Mouse (Mus musculus): ENCODE measurements around the gene Mycbp2.
A peak's percentile ranks its signal among the peaks of the same experiment; 100 is the strongest.

Mycbp2 gene

DNA sequence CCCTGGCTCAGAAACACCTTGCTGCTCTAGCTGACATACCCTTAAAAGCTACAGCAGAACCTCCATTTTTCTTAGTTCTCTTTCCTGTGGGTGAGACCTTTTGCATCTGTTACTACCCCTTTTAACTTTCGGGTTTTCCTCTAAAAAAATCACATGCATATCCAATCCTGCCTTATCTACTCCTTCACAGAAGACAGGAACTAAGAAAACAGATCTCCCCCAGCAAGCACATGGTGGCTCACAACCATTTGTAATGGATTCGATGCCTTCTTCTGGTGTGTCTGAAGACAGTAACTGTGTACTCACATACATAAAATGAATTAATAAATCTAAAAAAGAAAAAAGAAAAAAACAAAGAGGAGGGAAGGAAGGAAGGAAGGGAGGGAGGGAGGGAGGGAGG, 87.9 kb downstream of the Mycbp2 start:
- no peak for DNase-seq (ENCODE audit: low spot score in 2 of 2)

DNA sequence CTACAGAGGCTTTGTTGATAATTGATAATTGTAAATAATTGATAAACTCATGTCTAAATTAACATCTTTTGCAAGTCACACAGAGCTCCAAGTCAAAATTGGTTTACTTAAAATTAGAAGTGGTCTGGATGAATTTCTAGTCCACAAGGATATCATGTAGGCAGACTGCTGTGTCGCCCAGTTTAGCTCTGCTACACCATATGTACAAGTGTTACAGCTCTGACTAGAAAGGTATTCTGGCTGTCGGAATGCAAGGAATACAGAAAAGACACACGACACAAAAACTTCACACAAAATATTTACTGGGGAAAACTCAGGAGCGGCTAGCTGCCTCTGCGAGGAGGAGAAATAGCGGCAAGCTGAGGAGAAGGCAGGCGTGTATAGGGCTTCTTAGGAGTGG, 89.7 kb downstream of the Mycbp2 start:
- no peak for DNase-seq (ENCODE audit: low spot score in 2 of 2)

DNA sequence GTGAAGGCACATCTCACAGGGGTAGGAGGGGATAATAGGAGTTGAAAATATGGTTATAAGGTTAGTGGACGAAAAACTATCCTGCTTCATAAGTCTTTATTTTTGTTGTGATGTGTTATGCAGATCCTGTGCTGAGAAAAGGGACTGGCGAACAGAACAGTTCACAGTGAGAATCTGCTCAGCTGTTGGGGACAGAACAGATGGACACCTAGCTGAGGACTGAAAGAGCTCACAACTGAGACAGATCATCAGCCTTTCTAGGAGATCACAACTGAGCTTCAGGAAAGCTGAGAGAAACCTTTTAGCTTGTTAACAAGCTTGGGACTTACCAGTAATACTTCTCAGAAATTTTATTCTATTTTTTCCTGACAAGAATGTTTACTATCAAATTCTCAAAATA, 92.3 kb downstream of the Mycbp2 start:
- no peak for DNase-seq (ENCODE audit: low spot score in 2 of 2)

GRCm38 (mm10) chr14:103242020-103242419, 104.6 kb downstream of the Mycbp2 start:
- DNase-seq (ENCODE audit: low spot score in 2 of 2): no peak

DNA sequence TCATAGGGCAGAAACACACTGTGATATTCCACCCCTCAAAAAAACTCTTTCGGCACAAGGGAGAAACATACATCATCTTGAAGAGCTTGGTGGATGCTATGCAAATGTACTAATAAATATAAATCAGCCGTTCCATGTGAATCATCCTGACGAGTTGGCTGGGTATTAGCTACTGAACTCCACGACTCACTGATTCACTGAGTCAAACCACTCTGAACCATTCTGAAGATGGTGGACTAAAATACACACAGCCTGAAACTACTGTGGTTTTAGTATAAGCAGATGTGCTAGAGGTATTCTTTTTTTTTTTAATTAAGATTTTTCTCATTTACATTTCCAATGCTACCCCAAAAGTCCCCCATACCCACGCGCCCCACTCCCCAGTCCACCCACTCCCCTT, 111.8 kb downstream of the Mycbp2 start:
- no peak for DNase-seq (ENCODE audit: low spot score in 2 of 2)

DNA sequence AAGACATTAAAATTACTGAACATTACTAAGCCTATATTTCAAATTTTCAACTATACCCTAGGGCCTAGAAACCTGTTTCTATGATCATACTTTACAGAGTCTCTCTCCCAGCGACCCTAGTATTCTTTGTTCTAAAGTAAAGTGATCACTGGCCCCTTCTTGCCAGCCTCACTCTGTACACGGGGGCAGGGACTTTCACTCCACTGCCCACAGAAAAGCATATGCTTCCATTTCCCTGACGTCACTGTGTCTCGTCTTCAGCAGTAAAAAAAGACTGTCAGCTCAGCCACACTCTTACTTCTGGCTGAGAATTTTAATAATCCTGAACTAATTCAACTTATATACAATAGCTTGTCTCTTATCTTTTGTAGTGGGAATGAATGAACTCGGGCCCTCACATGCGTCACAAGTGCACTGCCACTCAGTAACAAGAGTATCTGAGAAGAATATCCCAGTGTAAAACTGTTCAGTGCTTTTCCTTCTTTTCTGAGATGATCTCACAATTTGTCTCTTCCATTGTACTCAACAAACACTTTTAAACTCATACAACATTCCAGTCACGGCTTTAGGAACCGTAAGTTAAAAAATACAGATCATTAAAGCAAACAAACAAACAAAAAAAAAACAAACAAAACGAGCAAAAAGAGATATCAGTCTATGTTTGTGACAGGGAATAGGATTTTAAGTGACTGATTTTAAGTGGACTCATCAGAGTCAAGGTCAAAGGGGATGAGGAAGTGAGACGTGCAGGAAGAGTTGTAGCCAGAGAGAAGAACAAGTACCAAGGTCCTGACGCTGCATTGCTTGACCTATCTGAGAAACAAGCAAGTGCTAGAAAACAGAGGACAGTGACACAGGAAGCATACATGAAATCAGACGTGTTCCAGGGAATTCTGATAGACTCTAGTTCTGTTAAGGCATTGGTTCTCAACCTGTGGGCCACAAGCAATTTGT, 112.7 kb downstream of the Mycbp2 start:
- DNase-seq (ENCODE audit: low spot score in 2 of 2): no peak

- DNase-seq (ENCODE audit: low spot score in 2 of 2): no peak
These were observed 124.3 kb downstream of the Mycbp2 start for GRCm38 (mm10) chr14:103222356-103222755.

DNA sequence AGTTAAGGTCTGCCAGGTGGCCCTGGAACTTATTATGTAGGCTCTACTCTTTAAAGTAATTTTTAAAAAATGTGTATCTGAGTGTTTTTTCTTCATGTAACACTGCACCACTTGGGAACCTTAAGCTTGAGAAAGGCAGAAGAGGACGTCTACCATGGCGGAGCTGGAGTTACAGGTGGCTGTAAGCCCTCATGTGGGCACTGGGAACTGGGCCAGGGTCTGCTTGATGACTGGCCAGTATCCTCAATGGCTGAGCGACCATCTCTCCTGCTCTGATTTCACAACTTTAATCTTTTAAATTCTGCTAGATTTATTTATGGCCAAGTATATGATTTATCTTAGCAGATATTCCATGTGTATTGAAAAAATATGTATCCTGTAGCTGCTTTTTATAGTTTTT, 124.9 kb downstream of the Mycbp2 start:
- no peak for DNase-seq (ENCODE audit: low spot score in 2 of 2)

DNA sequence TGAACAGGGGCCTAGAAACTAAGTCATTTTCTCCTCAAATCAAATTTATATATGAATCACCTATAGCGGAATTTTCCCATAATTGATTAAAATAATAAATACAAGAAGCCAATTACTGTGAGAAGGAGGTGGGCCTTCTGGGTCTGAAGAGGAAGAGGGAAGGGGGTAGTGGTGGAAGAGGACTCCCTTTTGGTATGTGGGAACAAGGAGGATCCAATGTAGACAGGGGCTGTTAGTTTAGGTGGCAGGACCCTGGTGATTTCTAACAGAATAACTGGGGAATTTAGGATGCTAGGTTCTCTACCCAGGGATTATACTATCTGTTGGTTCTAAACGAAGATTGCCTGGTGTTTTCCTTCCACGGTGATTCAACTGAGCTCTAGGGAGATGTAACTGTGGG, 130.3 kb downstream of the Mycbp2 start:
- no peak for DNase-seq (ENCODE audit: low spot score in 2 of 2)

DNA sequence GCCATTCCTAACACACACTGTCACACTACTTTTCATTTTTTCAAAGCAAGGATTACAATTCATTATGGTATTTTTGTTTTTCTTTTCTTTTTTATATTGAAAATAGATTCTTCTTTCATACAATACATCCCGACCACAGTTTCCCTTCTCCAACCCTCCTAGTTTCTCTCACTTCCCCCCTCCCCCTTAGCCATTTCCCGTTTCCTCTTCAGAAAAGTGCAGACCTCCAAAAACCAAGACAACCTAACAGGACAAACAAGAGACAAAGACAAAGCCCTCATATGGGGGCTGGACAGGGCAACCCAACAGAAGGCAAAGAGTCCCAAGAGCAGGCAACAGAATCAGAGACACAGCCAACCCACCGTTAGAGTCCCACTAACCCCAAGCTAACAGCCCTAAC, 160.0 kb downstream of the Mycbp2 start:
- no peak for DNase-seq (ENCODE audit: low spot score in 2 of 2)

GRCm38 (mm10) chr14:103186076-103186475, 160.5 kb downstream of the Mycbp2 start:
- DNase-seq (ENCODE audit: low spot score in 2 of 2): no peak

DNA sequence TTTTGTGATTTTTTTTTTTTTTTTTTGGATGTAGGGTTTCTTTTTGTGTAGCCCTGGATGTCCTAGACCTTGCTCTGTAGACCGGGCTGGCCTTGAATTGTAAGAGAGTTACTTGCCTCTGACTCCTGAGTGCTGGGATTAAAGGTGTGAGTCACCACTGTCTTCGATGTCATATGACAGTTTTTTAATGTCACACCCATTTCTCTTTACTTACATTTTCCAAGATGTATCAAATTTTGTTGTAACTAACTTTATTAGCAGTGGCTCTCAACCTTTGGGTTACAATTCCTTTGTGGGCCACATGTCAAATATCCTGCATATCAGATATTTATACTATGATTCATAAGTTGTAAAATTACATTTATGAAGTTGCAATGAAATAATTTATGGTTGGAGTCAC, 166.5 kb downstream of the Mycbp2 start:
- DNase-seq (ENCODE audit: low spot score in 2 of 2): no peak

DNA sequence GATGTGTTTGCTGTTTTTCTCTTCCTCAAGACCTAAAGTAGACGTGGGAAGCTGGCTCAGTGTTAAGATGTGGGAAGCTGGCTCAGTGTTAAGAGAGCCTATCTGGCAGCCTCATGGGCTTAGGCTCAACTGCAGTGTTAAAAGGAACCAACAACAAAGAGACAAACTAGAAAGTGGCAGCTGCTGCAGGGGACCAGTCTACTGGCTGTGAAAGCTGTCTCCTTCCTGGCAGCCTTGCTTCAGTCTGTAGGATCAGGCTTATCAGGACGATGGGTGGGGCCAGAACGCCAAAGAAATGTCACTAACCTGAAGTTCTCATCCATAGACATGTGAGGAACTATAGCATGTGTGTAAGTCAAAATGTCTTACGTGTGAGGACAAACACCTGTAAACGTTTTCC, 183.7 kb downstream of the Mycbp2 start:
- DNase-seq (ENCODE audit: low spot score in 2 of 2): no peak

GRCm38 (mm10) chr14:103155685-103156084, 190.9 kb downstream of the Mycbp2 start:
- no peak for DNase-seq (ENCODE audit: low spot score in 2 of 2)

GRCm38 (mm10) chr14:103150139-103150538, 196.5 kb downstream of the Mycbp2 start:
- no peak for DNase-seq (ENCODE audit: low spot score in 2 of 2)

DNA sequence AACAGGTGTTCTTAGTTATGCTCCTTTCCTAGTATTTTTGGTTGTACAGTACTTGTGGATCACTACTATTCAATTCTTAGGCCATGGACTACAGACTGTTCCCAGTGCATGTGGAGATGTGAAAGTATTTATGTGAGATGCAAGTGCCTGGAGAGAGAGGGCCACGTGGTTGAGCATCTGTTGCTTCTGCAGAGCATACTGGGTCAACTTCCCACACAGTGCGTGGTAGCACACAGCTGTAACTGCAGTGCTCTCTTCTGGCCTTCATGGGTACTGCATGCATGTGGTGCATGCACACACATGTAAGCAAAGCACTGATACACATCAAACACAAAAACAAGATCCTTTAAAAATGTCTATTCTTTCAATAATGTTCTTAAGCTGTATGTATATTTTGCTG, 214.6 kb downstream of the Mycbp2 start:
- peak; percentile 32 to 70 for DNase-seq (ENCODE audit: low spot score in 2 of 2)

DNA sequence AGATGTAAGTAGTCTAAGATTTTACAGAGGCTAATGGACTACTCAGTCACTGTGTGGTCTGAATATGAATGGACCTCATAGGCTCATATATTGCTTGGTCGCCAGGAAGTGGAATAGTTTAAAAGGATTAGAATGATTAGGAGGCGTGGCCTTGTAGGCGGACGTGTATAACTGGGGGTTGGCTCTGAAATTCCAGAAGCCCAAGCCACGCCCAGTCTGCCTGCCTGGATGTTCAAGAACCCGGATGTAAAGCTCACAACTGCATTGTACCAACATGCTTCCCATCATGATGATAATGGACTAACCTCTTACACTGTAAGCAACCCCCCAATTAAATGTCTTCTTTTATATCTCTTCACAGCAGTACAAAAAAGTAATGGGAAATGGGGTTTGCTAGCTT, 220.9 kb downstream of the Mycbp2 start:
- no peak for DNase-seq (ENCODE audit: low spot score in 2 of 2)

DNA sequence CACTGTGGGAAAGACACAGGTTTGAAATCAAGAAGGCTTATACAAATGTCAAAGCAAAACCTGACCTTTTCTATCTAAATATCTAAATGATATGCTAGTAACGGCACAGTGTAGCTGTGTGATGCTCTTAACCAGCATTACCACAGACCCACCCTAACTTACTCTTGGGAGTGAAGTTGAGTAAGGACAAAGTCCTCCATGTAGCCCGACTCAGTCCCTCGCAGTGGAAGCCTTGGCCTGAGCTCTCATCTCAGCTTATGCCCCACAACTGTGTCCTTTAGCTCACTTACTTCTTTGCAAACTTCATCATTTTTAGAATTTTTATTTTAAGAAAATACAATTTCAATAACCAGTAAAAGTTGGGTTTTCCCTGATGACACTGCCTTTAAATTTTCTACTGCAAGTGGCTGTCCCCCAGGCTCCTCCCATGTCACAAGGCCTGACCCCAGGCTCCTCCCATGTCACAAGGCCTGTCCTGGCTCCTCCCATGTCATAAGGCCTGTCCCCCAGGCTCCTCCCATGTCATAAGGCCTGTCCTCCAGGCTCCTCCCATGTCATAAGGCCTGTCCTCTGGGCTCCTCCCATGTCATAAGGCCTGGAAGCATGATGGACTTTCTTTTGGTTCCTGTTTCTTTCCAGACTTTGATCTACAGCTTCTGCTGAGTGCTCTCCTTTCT, 231.5 kb downstream of the Mycbp2 start:
- DNase-seq (ENCODE audit: low spot score in 2 of 2): no peak

DNA sequence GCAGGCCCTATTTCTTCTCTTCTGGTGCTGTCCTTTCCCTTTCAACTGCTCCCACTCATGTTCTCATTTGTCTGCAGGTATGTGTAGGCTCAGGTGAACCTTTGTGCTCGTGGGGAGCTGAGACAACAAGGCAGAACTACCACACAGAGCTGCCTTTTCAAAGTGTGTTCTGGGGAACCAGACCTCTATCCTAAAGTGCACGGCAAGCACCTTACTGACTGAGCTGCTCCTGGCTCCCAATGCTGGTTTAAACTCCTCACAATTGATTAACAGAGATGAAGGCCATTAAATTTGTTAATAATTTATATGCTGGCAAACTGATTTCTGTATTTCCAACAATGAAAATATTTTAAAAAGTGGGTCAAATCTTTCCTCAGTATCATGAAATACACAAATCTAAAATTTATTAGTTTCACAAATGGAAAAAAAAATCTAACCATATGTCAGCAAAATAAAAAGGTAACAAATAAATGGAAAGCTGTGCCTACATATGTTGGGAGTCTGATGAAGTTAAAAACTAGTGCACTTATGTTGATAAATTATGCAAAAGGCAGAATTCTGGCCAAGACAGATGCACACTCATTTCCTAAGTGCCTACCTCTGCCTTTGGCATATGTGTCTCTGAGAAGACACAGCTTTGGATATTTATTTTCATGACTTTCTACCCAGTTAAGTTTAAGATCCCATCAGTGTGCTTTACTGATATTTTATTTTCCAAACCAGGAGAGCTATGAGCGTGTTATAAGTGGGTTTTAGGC, 233.8 kb downstream of the Mycbp2 start:
- no peak for DNase-seq (ENCODE audit: low spot score in 2 of 2)

DNA sequence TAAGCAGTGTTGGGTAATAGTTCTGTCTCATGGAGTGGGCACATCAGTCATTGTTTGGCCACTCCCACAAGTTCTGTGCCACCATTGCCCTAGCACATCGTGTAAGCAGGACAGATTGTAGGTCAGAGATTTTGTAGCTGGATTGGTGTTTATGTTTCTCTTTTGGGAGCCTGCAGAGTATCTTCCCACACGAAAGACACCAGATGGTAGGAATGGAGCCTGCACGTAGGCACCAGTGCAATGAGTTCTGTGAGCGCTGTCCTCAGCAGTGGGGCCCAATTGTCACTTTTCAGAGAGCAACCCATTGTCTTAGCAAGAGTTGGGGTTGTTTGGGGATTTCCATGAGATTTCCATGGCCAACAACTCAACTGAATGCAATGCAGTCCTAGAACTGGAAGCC, 236.6 kb downstream of the Mycbp2 start:
- DNase-seq (ENCODE audit: low spot score in 2 of 2): no peak

GRCm38 (mm10) chr14:103106301-103106700, 240.3 kb downstream of the Mycbp2 start:
- DNase-seq (ENCODE audit: low spot score in 2 of 2): no peak

- no peak for DNase-seq (ENCODE audit: low spot score in 2 of 2)
These were observed 243.8 kb downstream of the Mycbp2 start for GRCm38 (mm10) chr14:103102731-103103335.

All from spleen, postnatal 4 days (tissue).